Mouse (Mus musculus) regulatory T cell (primary cell): Measurements from ENCODE around the gene Epo.

Experiments
- in situ Hi-C: fragments of 300-600 bp; cut with MboI, MseI; formaldehyde crosslinking; loops from one replicate; pipeline ENCODE4 v1.15.1; 2025; ENCODE audit warnings: high pct_unique_total_duplicates

Epo gene

GRCm38 (mm10) chr5:137521861-137522260 lies 11.2 kb downstream of the Epo start:
- in situ Hi-C loops = loop anchor here (10.0 kb wide), 1 partner anchor 243 kb away; no protein-coding TSS in a partner anchor

GRCm38 (mm10) chr5:137519691-137520550 lies 13.1 kb downstream of the Epo start:
- in situ Hi-C loops = loop anchor here (10.0 kb wide), 2 partner anchors 245 to 1825 kb away; no protein-coding TSS in a partner anchor

- in situ Hi-C loops = loop anchor here (10.0 kb wide), 1 partner anchor 1824 kb away; no protein-coding TSS in a partner anchor
Measured at GRCm38 (mm10) chr5:137518436-137518835, 14.6 kb downstream of the Epo start, which contains the start of gene Gigyf1. TSS of gene Gigyf1 (plus strand) at chr5:137518548.

GRCm38 (mm10) chr5:137514811-137515210 lies 18.2 kb downstream of the Epo start:
- in situ Hi-C loops = loop anchor here (10.0 kb wide), 1 partner anchor 1820 kb away; no protein-coding TSS in a partner anchor

- in situ Hi-C loops = loop anchor here (10.0 kb wide), 1 partner anchor 1819 kb away; no protein-coding TSS in a partner anchor
Measured at GRCm38 (mm10) chr5:137513951-137514721, 18.9 kb downstream of the Epo start.

GRCm38 (mm10) chr5:137512847-137513794 lies 19.9 kb downstream of the Epo start:
- in situ Hi-C loops = loop anchor here (10.0 kb wide), 1 partner anchor 1818 kb away; no protein-coding TSS in a partner anchor

- in situ Hi-C loops = loop anchor here (10.0 kb wide), 1 partner anchor 1817 kb away; no protein-coding TSS in a partner anchor
Measured at GRCm38 (mm10) chr5:137511706-137512105, 21.3 kb downstream of the Epo start.

- in situ Hi-C loops = loop anchor here (10.0 kb wide), 1 partner anchor 1816 kb away; no protein-coding TSS in a partner anchor
Measured at GRCm38 (mm10) chr5:137510573-137511390, 22.3 kb downstream of the Epo start.

- in situ Hi-C loops = loop anchor here (10.0 kb wide), 1 partner anchor 1815 kb away; no protein-coding TSS in a partner anchor
Measured at GRCm38 (mm10) chr5:137510014-137510501, 23.0 kb downstream of the Epo start.

- in situ Hi-C loops = no loop called here
Measured at GRCm38 (mm10) chr5:137504041-137504440, 29.0 kb downstream of the Epo start.

GRCm38 (mm10) chr5:137502667-137503110 lies 30.4 kb downstream of the Epo start:
- in situ Hi-C loops = no loop called here

- in situ Hi-C loops = no loop called here
Measured at GRCm38 (mm10) chr5:137501709-137502666, 31.1 kb downstream of the Epo start, which contains the start of gene Pop7. TSS of gene Pop7 (minus strand) at chr5:137502518.

GRCm38 (mm10) chr5:137500186-137500585 lies 32.9 kb downstream of the Epo start:
- in situ Hi-C loops = no loop called here

GRCm38 (mm10) chr5:137493831-137494230 lies 39.2 kb downstream of the Epo start:
- in situ Hi-C loops = no loop called here

GRCm38 (mm10) chr5:137491559-137491958 lies 41.5 kb downstream of the Epo start:
- in situ Hi-C loops = no loop called here

GRCm38 (mm10) chr5:137487616-137488015 lies 45.4 kb downstream of the Epo start:
- in situ Hi-C loops = no loop called here

GRCm38 (mm10) chr5:137485851-137486155 lies 47.2 kb downstream of the Epo start:
- in situ Hi-C loops = no loop called here

- in situ Hi-C loops = no loop called here
Measured at GRCm38 (mm10) chr5:137485071-137485850, 47.8 kb downstream of the Epo start.
